Mouse (Mus musculus) retina, postnatal 1 day (tissue): Measurements from ENCODE around the gene Clasp1.
"Not testable (repeated sequence)": the region's sequence is repeated elsewhere in the genome, so short reads cannot be mapped to it uniquely, and the experiment has no call there.

ENCODE experiments used
- DNase-seq: peaks from one replicate; pipeline ENCODE4 v3.0.0-alpha.2; 2012

Gene Clasp1

GRCm38 (mm10) chr1:118597475-118598213 is 208.8 kb downstream of the Clasp1 start:
- DNase-seq: no peak

GRCm38 (mm10) chr1:118598339-118598738 is 209.5 kb downstream of the Clasp1 start:
- no peak for DNase-seq

- DNase-seq: no peak
Observed at GRCm38 (mm10) chr1:118613631-118614183, 224.8 kb downstream of the Clasp1 start.

GRCm38 (mm10) chr1:118621055-118621454 is 232.2 kb downstream of the Clasp1 start:
- DNase-seq: not testable (repeated sequence)

- DNase-seq: no peak
Observed at GRCm38 (mm10) chr1:118622857-118623256, 234.0 kb downstream of the Clasp1 start.

GRCm38 (mm10) chr1:118625461-118625860 is 236.6 kb downstream of the Clasp1 start:
- no peak for DNase-seq

- no peak for DNase-seq
Observed at GRCm38 (mm10) chr1:118625921-118626320, 237.1 kb downstream of the Clasp1 start.

- DNase-seq: no peak
Observed at GRCm38 (mm10) chr1:118626452-118626851, 237.6 kb downstream of the Clasp1 start.

GRCm38 (mm10) chr1:118627781-118628464 is 239.1 kb downstream of the Clasp1 start, which contains the start of gene Tfcp2l1:
Gene Tfcp2l1, plus strand, starts transcription at chr1:118627945.
- DNase-seq: peak; percentile 80

GRCm38 (mm10) chr1:118633415-118633980 is 244.6 kb downstream of the Clasp1 start:
- no peak for DNase-seq

- DNase-seq: no peak
Observed at GRCm38 (mm10) chr1:118642296-118642999, 253.6 kb downstream of the Clasp1 start.

GRCm38 (mm10) chr1:118643138-118643979 is 254.5 kb downstream of the Clasp1 start:
- DNase-seq: no peak

GRCm38 (mm10) chr1:118645701-118646100 is 256.8 kb downstream of the Clasp1 start:
- no peak for DNase-seq

GRCm38 (mm10) chr1:118648015-118648414 is 259.2 kb downstream of the Clasp1 start:
- no peak for DNase-seq

GRCm38 (mm10) chr1:118649933-118650770 is 261.3 kb downstream of the Clasp1 start:
- DNase-seq: peak; percentile 44

GRCm38 (mm10) chr1:118650771-118651080 is 261.9 kb downstream of the Clasp1 start:
- peak; percentile 23 for DNase-seq

- no peak for DNase-seq
Observed at GRCm38 (mm10) chr1:118658716-118659115, 269.9 kb downstream of the Clasp1 start.

GRCm38 (mm10) chr1:118660880-118661465 is 272.1 kb downstream of the Clasp1 start:
- DNase-seq: no peak
